Mouse (Mus musculus) kidney, embryonic 15.5 days (tissue): Measurements from ENCODE around the gene Bcat2. TPM values are rescaled to one million over a fixed set of nuclear protein-coding genes. Genes with fewer than 3 reads are reported as not detected.

ENCODE experiments used
- ATAC-seq: fragments of 200-750 bp; cut with Nextera tagmentation; replicated peaks from 2 replicates; pipeline ENCODE4 v1.8.0; 2017; ENCODE audit warnings: moderate TSS enrichment; ENCODE audit not compliant: low FRiP score
- H3K27ac ChIP-seq: fragments of 300-500 bp; sonication (generic); 2 replicates; pipeline ENCODE4 v1.5.1; 2015; ENCODE audit warnings: mild to moderate bottlenecking, inconsistent platforms
- H3K27me3 ChIP-seq: fragments of 300-500 bp; sonication (generic); 2 replicates; pipeline ENCODE4 v1.6.1; 2015; ENCODE audit warnings: inconsistent platforms
- H3K36me3 ChIP-seq: fragments of 300-500 bp; sonication (generic); 2 replicates; pipeline ENCODE4 v1.6.1; 2015; ENCODE audit warnings: inconsistent platforms
- H3K4me1 ChIP-seq: fragments of 300-500 bp; sonication (generic); 2 replicates; pipeline ENCODE4 v1.6.1; 2015; ENCODE audit warnings: inconsistent platforms
- H3K4me2 ChIP-seq: fragments of 300-500 bp; sonication (generic); 2 replicates; pipeline ENCODE4 v1.6.1; 2015; ENCODE audit warnings: moderate library complexity, mild to moderate bottlenecking, inconsistent platforms
- H3K4me3 ChIP-seq: fragments of 300-500 bp; sonication (generic); replicated peaks from 2 replicates; pipeline ENCODE4 v1.5.1; 2015; ENCODE audit warnings: mild to moderate bottlenecking, inconsistent platforms
- H3K9ac ChIP-seq: fragments of 300-500 bp; sonication (generic); 2 replicates; pipeline ENCODE4 v1.6.1; 2015; ENCODE audit warnings: mild to moderate bottlenecking, inconsistent platforms
- H3K9me3 ChIP-seq: fragments of 300-500 bp; sonication (generic); replicated peaks from 2 replicates; pipeline ENCODE4 v1.6.1; 2016; ENCODE audit warnings: inconsistent platforms
- WGBS: fragments of 180-500 bp; shearing (Covaris S2); methylation state at CpG from one replicate; pipeline ENCODE4 v1.1.7; 2015; ENCODE audit warnings: mixed read lengths; 5-methylcytosine and 5-hydroxymethylcytosine counted together
- polyA plus RNA-seq: library from polyadenylated mRNA; unstranded; fragments of >200 nt; fragmentation: Nextera tagmentation; extraction: Ambion mirVana; gene quantifications from 2 replicates; pipeline ENCODE4 v1.2.1, GENCODE M21; 2015

The Bcat2 gene
- polyA plus RNA-seq, 1 experiment from 2014 or later, result 78.5 TPM

DNA sequence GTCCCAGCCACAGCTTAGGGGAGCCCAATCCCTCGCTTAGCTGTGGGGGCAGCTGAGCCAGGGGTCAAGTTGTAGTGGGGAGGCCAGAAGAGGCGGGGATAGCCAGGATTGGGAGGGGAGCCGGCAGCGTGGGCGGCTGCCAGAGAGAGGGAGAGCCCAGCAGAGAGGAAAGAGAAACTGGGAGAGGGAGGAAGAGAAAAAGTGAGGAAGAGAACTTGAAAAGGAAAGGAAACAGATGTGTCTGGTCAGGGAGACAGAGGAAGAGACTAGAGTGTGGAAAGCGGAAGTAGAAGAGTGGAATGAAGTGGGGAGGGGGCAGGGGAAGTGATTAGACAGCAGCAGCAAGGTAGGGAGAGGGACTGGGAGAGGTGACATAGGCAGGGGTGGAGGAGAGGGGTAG is 40.5 kb upstream of the Bcat2 start:
- Histone ChIP-seq H3K4me3 (no peak overlapping the region), H3K36me3 (peaks cover 3% of the 10 kb centered on the region), H3K9me3 (no peaks in the 10 kb centered on the region), H3K4me1 (peaks cover 43% of the 10 kb centered on the region), H3K9ac (no peak overlapping the region), H3K4me2 (peak overlapping the region; percentile 44), H3K27me3 (no peaks in the 10 kb centered on the region), H3K27ac (peak overlapping the region; percentile 75)
- ATAC-seq, result no peak
- 6% methylated on average over 6 of the region's 6 CpGs for WGBS

- H3K27ac ChIP-seq, result peak overlapping the region; percentile 75
- peak overlapping the region; percentile 15; the same call in 1 of the 2 replicates for H3K9ac ChIP-seq
- peak overlapping the region; percentile 44 for H3K4me2 ChIP-seq
- H3K36me3 ChIP-seq, result no peaks in the 10 kb centered on the region
- peaks cover 31% of the 10 kb centered on the region for H3K4me1 ChIP-seq
- no peaks in the 10 kb centered on the region for H3K27me3 ChIP-seq
- 57% methylated on average over 2 of the region's 2 CpGs for WGBS
- ATAC-seq, result no peak
- H3K9me3 ChIP-seq, result no peaks in the 10 kb centered on the region
- no peak overlapping the region for H3K4me3 ChIP-seq
These were observed 39.3 kb upstream of the Bcat2 start for GRCm38 (mm10) chr7:45530643-45531042.

DNA sequence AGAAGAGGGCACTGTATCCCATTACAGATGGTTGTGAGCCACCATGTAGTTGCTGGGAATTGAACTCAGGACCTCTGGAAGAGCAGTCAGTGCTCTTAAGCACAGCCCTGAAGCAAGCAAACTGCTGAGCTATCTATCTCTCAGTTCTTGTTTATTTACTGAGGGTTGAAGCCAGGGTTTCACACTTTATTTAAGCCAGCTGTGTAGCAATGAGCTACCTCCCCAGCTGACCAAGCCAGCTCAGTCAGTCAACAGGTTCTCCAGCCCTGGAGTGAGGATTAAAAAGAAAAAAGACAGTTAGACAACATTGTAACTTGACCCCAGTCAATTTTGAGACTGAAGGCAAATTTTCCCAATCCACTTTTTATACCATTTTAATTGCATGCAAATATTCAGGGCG is 34.3 kb upstream of the Bcat2 start:
- no peaks in the 10 kb centered on the region for H3K27me3 ChIP-seq
- no peak for ATAC-seq
- no peak overlapping the region for H3K9ac ChIP-seq
- H3K4me2 ChIP-seq, result no peak overlapping the region
- H3K4me1 ChIP-seq, result peaks cover 20% of the 10 kb centered on the region
- no peak overlapping the region for H3K27ac ChIP-seq
- whole genome bisulfite sequencing, result 79% methylated on average over 1 of the region's 1 CpGs
- no peaks in the 10 kb centered on the region for H3K36me3 ChIP-seq
- no peak overlapping the region for H3K4me3 ChIP-seq
- H3K9me3 ChIP-seq, result no peaks in the 10 kb centered on the region

GRCm38 (mm10) chr7:45537602-45538001 is 32.4 kb upstream of the Bcat2 start:
- Histone ChIP-seq H3K4me2 (peak overlapping the region; percentile 86), H3K36me3 (no peaks in the 10 kb centered on the region), H3K27me3 (no peaks in the 10 kb centered on the region), H3K4me3 (peak overlapping the region; percentile 60), H3K9me3 (no peaks in the 10 kb centered on the region), H3K9ac (peak overlapping the region; percentile 50; the same call in 1 of the 2 replicates), H3K27ac (no peak overlapping the region), H3K4me1 (peaks cover 20% of the 10 kb centered on the region)
- no peak for ATAC-seq
- WGBS, result 86% methylated on average over 10 of the region's 10 CpGs

DNA sequence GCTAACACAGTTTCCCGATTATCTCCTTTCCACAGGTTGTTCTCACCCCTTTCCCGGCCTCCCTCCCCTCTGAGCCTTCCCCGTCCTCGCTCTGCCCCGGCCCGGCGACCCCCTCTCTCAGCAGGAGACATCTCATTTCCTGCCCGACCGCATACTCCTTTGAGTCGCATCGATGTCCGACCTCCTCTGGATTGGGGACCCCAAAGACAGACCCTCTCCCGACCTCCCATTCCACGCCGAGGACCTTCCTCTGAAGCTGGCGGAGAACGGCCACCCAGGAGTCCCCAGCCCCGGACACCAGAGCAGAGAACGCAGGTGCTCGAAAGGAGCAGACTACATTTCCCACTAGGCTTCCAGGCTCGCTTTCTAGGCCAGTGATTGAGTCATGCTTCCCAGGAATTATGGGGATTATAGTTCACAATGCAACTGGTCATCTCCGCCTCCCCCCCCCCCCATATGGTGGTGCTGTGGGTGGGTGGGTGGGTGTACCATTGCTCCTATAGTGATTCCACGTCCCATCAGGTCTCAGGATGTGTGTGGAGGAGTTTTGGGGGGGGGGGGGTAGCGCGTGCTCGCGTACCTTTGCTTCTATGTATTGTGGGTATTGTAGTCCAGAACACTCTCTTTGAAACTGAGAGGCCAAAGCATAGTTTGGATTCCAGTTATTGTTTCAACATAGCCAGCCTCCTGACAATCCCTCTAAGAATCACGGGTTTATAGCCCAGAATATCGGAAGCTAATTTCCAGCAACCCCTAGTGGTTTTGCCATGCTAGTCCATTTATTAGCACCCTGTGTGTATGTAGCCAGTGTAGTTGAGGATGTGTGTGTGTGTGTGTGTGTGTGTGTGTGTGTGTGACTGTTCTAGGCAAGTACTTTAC is 31.6 kb upstream of the Bcat2 start:
- peaks cover 20% of the 10 kb centered on the region for H3K4me1 ChIP-seq
- no peaks in the 10 kb centered on the region for H3K27me3 ChIP-seq
- no peak overlapping the region for H3K27ac ChIP-seq
- H3K4me2 ChIP-seq, result peak overlapping the region; percentile 86
- WGBS, result 2% methylated on average over 29 of the region's 29 CpGs
- no peaks in the 10 kb centered on the region for H3K9me3 ChIP-seq
- H3K9ac ChIP-seq, result peak overlapping the region; percentile 50; the same call in 1 of the 2 replicates
- H3K4me3 ChIP-seq, result peak overlapping the region; percentile 60
- ATAC-seq, result peak; percentile 68
- H3K36me3 ChIP-seq, result no peaks in the 10 kb centered on the region

DNA sequence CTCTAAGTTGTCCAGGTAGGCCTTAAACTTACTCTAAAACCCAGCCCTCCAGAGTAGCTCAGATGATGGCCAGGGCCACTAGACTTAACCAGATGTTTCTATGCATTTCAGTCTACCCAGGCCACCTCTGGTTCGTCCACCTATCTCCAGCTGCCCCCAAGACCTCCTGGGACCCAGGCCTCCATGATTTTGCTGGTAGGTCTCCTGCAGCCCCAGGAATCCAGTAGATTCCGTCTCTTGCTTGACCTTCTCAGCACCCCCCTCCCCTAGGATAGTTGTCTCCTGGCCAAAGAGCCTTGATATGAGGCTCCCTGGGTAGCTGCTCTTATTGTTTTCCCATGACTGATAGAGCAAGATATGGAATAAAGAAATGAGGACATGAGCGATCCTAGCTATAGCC is 30.9 kb upstream of the Bcat2 start:
- 73% methylated on average over 3 of the region's 3 CpGs for WGBS
- no peaks in the 10 kb centered on the region for H3K36me3 ChIP-seq

GRCm38 (mm10) chr7:45540213-45540612 is 29.7 kb upstream of the Bcat2 start:
- ATAC-seq, result no peak
- Histone ChIP-seq H3K9me3 (0 out of 2 replicates have a peak, but pooled peaks cover 3% of the 10 kb centered on the region), H3K27ac (no peak overlapping the region), H3K27me3 (no peaks in the 10 kb centered on the region), H3K4me3 (no peak overlapping the region), H3K4me2 (no peak overlapping the region), H3K4me1 (peaks cover 20% of the 10 kb centered on the region), H3K36me3 (0 out of 2 replicates have a peak, but pooled peaks cover 4% of the 10 kb centered on the region), H3K9ac (no peak overlapping the region)
- WGBS, result 43% methylated on average over 2 of the region's 2 CpGs

More for the DNA sequence above, 30.9 kb upstream of the Bcat2 start:
- H3K4me1 ChIP-seq, result peaks cover 20% of the 10 kb centered on the region
- no peak for ATAC-seq
- no peak overlapping the region for H3K4me3 ChIP-seq
- H3K27me3 ChIP-seq, result no peaks in the 10 kb centered on the region
- no peak overlapping the region for H3K4me2 ChIP-seq
- no peak overlapping the region for H3K27ac ChIP-seq
- H3K9me3 ChIP-seq, result no peaks in the 10 kb centered on the region
- no peak overlapping the region for H3K9ac ChIP-seq

DNA sequence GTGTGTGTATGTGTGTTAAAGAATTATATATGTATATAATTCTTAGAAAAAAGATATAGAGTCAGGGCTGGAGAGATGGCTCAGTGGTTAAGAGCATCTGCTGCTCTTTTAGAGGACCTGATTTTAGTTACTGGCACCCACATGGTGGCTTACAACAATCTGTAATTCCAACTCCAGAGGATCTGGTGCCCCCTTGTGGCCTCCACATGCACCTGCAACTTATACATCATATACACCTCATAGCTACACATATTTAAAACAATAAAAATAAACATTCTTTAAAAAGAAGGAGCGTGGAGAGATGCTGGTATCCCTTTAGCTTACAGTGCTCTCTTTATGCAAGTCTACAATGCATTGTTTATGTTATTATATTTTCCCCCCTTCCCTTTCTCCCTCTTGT is 25.4 kb upstream of the Bcat2 start:
- Histone ChIP-seq H3K9me3 (0 out of 2 replicates have a peak, but pooled peaks cover 3% of the 10 kb centered on the region), H3K4me2 (no peak overlapping the region), H3K36me3 (0 out of 2 replicates have a peak, but pooled peaks cover 4% of the 10 kb centered on the region), H3K27me3 (no peaks in the 10 kb centered on the region), H3K9ac (no peak overlapping the region), H3K4me1 (0 out of 2 replicates have a peak, but pooled peaks cover 4% of the 10 kb centered on the region), H3K4me3 (no peak overlapping the region), H3K27ac (no peak overlapping the region)
- 92% methylated on average over 1 of the region's 1 CpGs for WGBS
- ATAC-seq, result no peak

DNA sequence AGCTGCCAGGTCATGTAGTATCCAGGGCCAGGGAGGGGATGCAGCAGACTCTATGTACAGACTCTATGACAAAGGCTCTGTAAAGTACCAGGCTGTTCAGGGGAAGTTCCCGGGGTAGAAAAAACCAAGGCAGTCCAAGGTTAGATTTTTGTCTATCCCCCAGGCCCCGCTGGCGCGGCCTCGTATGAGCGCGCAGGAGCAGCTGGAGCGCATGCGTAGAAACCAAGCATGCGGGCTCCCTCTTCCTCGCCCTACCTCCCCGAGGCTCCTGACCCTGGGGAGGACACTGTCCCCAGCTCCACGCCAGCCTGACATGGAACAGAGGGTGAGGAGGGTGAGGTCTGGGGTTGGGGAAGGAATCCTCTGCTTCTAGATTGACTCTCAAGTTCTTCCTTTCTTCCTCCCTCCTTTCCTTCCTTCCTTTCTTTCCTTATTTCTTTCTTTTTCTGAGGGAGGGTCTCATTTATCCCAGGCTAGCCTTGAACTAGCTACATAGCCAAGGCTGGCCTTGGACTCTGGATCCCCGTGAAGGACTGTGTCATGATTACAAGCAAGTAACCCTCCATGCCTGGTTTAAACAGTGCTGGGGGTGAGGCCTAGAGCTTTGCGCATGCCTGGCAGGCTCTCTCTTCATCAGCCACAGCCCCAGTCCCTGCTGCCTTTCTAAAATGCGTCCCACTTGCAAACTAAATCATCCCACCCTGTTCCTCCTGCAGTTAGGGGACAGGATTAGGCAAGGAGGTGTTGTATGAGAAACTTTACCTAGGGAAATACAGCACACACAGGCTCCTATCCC is 20.1 kb upstream of the Bcat2 start:
- Histone ChIP-seq H3K4me2 (no peak overlapping the region), H3K4me3 (no peak overlapping the region), H3K4me1 (peaks cover 20% of the 10 kb centered on the region), H3K9ac (no peak overlapping the region), H3K27ac (no peak overlapping the region), H3K27me3 (no peaks in the 10 kb centered on the region), H3K36me3 (no peaks in the 10 kb centered on the region), H3K9me3 (no peaks in the 10 kb centered on the region)
- 89% methylated on average over 16 of the region's 16 CpGs for WGBS
- ATAC-seq, result no peak

DNA sequence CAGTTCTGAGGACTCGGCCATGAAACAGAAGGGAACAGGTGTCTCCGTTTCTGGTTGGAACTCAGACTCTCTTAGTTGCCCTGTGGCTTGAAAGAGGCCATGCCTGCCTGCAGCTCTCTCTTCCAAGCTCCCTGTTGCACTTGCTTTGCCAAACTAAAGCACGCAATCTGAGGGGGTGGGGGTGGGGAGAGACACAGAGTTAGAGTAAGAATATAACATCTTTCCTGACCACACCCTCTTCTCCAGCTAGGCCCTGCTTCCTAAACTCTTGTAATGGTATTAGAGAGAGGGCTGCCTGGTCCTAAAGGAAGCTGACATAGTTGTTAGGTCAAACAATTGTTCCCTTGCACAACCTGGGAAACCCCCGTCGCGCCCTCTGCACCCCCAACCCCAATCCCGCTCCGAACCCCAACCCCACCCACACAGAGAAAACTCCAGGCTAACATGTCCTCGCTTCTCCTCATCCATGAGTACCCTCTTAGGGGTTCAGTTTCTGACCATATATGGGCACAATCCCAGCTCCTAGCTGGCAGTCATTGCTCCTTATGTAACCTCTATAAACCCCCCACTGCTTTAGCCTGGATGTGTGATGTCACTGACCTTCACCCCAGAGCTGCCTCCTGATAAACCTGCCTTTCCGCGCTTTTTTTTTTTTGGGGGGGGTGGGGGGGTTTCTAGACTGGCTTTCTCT is 19.0 kb upstream of the Bcat2 start:
- no peak for ATAC-seq
- 73% methylated on average over 11 of the region's 11 CpGs for WGBS

DNA sequence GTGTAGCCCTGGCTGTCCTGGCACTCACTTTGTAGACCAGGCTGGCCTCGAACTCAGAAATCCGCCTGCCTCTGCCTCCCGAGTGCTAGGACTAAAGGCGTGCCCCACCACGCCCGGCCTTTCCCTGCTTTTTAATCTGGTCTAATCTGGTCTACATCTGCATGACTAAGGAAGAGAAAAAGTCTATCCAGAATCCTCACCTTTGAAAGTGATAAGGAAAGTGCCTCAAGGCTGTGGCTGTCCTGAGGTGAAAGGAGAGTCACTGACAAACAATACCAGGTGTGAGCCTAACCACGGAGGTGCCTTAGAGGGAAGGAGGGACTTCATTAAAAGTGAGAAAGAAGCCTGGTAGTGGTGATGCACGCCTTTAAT is 18.5 kb upstream of the Bcat2 start:
- H3K4me3 ChIP-seq, result no peak overlapping the region
- no peaks in the 10 kb centered on the region for H3K9me3 ChIP-seq
- H3K36me3 ChIP-seq, result no peaks in the 10 kb centered on the region
- 78% methylated on average over 8 of the region's 8 CpGs for whole genome bisulfite sequencing
- no peak overlapping the region for H3K27ac ChIP-seq
- ATAC-seq, result no peak
- no peaks in the 10 kb centered on the region for H3K27me3 ChIP-seq
- no peak overlapping the region for H3K4me2 ChIP-seq
- no peak overlapping the region for H3K9ac ChIP-seq
- H3K4me1 ChIP-seq, result peaks cover 29% of the 10 kb centered on the region

More for the DNA sequence above, 19.0 kb upstream of the Bcat2 start:
- H3K36me3 ChIP-seq, result no peaks in the 10 kb centered on the region
- no peaks in the 10 kb centered on the region for H3K9me3 ChIP-seq
- H3K9ac ChIP-seq, result no peak overlapping the region
- H3K27me3 ChIP-seq, result no peaks in the 10 kb centered on the region
- H3K4me2 ChIP-seq, result no peak overlapping the region
- H3K27ac ChIP-seq, result no peak overlapping the region
- H3K4me3 ChIP-seq, result no peak overlapping the region
- peaks cover 24% of the 10 kb centered on the region for H3K4me1 ChIP-seq
